Comparison of ENCODE assay signal across 9 mouse cellular contexts in the genomic region with DNA sequence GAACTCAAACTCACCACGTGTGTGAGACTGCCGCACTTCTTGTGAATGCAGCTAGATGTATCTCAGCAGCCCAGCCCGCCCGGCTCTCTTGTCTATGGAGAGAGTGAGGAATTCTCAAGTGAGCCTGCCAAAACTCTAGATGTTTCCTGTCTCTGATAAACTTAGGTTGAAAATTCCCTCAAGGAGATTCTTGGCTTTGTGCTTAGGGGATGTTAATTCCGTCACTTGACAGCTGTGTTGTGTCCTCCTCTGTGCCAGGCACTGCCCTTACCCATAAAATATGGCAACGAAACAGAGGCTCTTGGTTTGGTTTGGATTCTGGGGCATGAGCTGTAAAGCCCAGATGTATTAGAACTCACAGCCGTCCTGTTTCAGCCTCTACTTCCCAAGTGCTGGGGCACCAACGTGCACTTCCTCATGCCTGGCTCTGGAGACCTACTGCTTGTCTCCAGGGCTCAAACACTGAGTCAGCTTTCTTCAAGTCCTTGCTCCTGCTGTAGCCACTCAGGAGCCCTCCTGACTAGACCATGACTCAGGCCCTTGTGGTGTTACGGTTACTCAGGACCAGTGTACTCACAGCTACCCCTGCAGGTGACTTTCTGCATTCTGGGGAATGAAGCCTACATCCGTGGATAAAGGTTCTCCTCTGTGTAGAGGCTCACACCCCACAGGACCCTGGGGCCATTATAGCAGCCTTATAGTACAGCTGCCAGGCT. TPM values are rescaled to one million over a fixed set of nuclear protein-coding genes. Genes with fewer than 3 reads are reported as not detected.
A peak's percentile ranks its signal among the peaks of the same experiment; 100 is the strongest.
DNase-seq lines count a peak whose midpoint lies in the region; ATAC-seq and TF ChIP-seq lines count a peak whose summit lies in the region.
"Had no signal": no experiment of that assay in that cellular context is flagged by ENCODE, and none has a peak within 500 bp of the region (broad histone marks: within the 10 kb centered on the region; RNA-seq: fewer than 3 reads in every experiment).

No protein-coding gene starts in this region.

- 83% methylated on average over 10 of the region's 10 CpGs for WGBS in hindbrain, postnatal 0 days
- WGBS in hindbrain, embryonic 10.5 days, result 83% methylated on average over 10 of the region's 10 CpGs
- 44% methylated on average over 10 of the region's 10 CpGs for WGBS in lung, embryonic 16.5 days
- WGBS in hindbrain, embryonic 16.5 days, result 79% methylated on average over 10 of the region's 10 CpGs

- H3K9ac ChIP-seq in hindbrain, postnatal 0 days (replicated peaks; ENCODE audit: low read length), result no peak overlapping the region
- H3K9ac ChIP-seq in lung, embryonic 16.5 days (ENCODE audit: low read length), result no peak overlapping the region
- H3K9ac ChIP-seq in hindbrain, embryonic 16.5 days (ENCODE audit: low read depth, low read length), result no peak overlapping the region
- H3K9ac ChIP-seq: limb, embryonic 13.5 days had no signal

- H3K27me3 ChIP-seq in hindbrain, postnatal 0 days (ENCODE audit: insufficient read depth, low read length), result no peaks in the 10 kb centered on the region
- H3K27me3 ChIP-seq in hindbrain, embryonic 10.5 days (ENCODE audit: insufficient read depth, poor library complexity, severe bottlenecking), result no peaks in the 10 kb centered on the region
- H3K27me3 ChIP-seq in G1E (ENCODE audit: insufficient read depth, low read length), result no peaks in the 10 kb centered on the region
- H3K27me3 ChIP-seq in lung, embryonic 16.5 days (ENCODE audit: control insufficient read depth, insufficient read depth, low read depth, low read length), result no peaks in the 10 kb centered on the region
- H3K27me3 ChIP-seq in hindbrain, embryonic 16.5 days (replicated peaks; ENCODE audit: control insufficient read depth, insufficient read depth, low read length), result no peaks in the 10 kb centered on the region
- H3K27me3 ChIP-seq: limb, embryonic 13.5 days had no signal

- H3K9me3 ChIP-seq in hindbrain, postnatal 0 days (ENCODE audit: low read length), result no peaks in the 10 kb centered on the region
- no peaks in the 10 kb centered on the region for H3K9me3 ChIP-seq in hindbrain, embryonic 10.5 days
- no peaks in the 10 kb centered on the region for H3K9me3 ChIP-seq in G1E (replicated peaks)
- no peaks in the 10 kb centered on the region for H3K9me3 ChIP-seq in lung, embryonic 16.5 days (ENCODE audit: control insufficient read depth, low read length)
- H3K9me3 ChIP-seq in hindbrain, embryonic 16.5 days (ENCODE audit: control insufficient read depth, low read length), result no peaks in the 10 kb centered on the region
- H3K9me3 ChIP-seq: limb, embryonic 13.5 days had no signal

- H3K4me3 ChIP-seq in hindbrain, postnatal 0 days (ENCODE audit: low read length), result no peak overlapping the region
- no peak overlapping the region for H3K4me3 ChIP-seq in hindbrain, embryonic 10.5 days
- no peak overlapping the region for H3K4me3 ChIP-seq in G1E (ENCODE audit: low read depth, low read length)
- no peak overlapping the region for H3K4me3 ChIP-seq in lung, embryonic 16.5 days (ENCODE audit: low read length)
- no peak overlapping the region for H3K4me3 ChIP-seq in hindbrain, embryonic 16.5 days (ENCODE audit: low read length)
- H3K4me3 ChIP-seq: limb, embryonic 13.5 days had no signal

- peaks cover 12% of the 10 kb centered on the region; the same call in 1 of the 2 replicates for H3K36me3 ChIP-seq in hindbrain, postnatal 0 days (ENCODE audit: insufficient read depth, low read length)
- peaks cover 11% of the 10 kb centered on the region for H3K36me3 ChIP-seq in hindbrain, embryonic 10.5 days
- H3K36me3 ChIP-seq in G1E (replicated peaks), result peaks cover 84% of the 10 kb centered on the region
- no peaks in the 10 kb centered on the region; the same call in 1 of the 2 replicates for H3K36me3 ChIP-seq in lung, embryonic 16.5 days (ENCODE audit: control insufficient read depth, insufficient read depth, low read length)
- peaks cover 16% of the 10 kb centered on the region for H3K36me3 ChIP-seq in hindbrain, embryonic 16.5 days (ENCODE audit: control insufficient read depth, insufficient read depth, low read length)

- TF ChIP-seq CTCF in hindbrain, postnatal 0 days (IDR thresholded peaks at IDR 0.05; ENCODE audit: low read depth), result peak; percentile 50
- peak; percentile 36; the same call in 1 of the 2 replicates for TF ChIP-seq CTCF in G1E (IDR thresholded peaks at IDR 0.05; ENCODE audit: low read depth, low read length)

- H3K4me2 ChIP-seq in hindbrain, postnatal 0 days (ENCODE audit: low read depth, low read length), result no peak overlapping the region
- no peak overlapping the region for H3K4me2 ChIP-seq in lung, embryonic 16.5 days (ENCODE audit: low read depth, low read length)
- H3K4me2 ChIP-seq in hindbrain, embryonic 16.5 days (ENCODE audit: low read length), result no peak overlapping the region
- H3K4me2 ChIP-seq: limb, embryonic 13.5 days had no signal

- H3K4me1 ChIP-seq in hindbrain, postnatal 0 days (ENCODE audit: insufficient read depth, low read length), result no peaks in the 10 kb centered on the region; the same call in 1 of the 2 replicates
- H3K4me1 ChIP-seq in hindbrain, embryonic 10.5 days (replicated peaks), result peaks cover 9% of the 10 kb centered on the region
- peaks cover 85% of the 10 kb centered on the region for H3K4me1 ChIP-seq in G1E (ENCODE audit: insufficient read depth, low read depth, low read length)
- H3K4me1 ChIP-seq in lung, embryonic 16.5 days (replicated peaks; ENCODE audit: control insufficient read depth, insufficient read depth, low read length), result peaks cover 2% of the 10 kb centered on the region; the same call in 1 of the 2 replicates
- peaks cover 4% of the 10 kb centered on the region for H3K4me1 ChIP-seq in hindbrain, embryonic 16.5 days (ENCODE audit: control insufficient read depth, insufficient read depth, low read depth, low read length)

- H3K27ac ChIP-seq in hindbrain, postnatal 0 days, result no peak overlapping the region
- no peak overlapping the region for H3K27ac ChIP-seq in hindbrain, embryonic 10.5 days
- no peak overlapping the region for H3K27ac ChIP-seq in lung, embryonic 16.5 days (ENCODE audit: low read length)
- no peak overlapping the region for H3K27ac ChIP-seq in hindbrain, embryonic 16.5 days (ENCODE audit: low read depth, low read length)
- H3K27ac ChIP-seq: limb, embryonic 13.5 days had no signal

- DNase-seq in hindbrain, postnatal 0 days (ENCODE audit: low spot score), result no peak
- DNase-seq in hindbrain, embryonic 10.5 days (ENCODE audit: low spot score), result no peak
- peak; percentile 74 for DNase-seq in G1E (ENCODE audit: low spot score)
- peak; percentile 67 for DNase-seq in heart, adult 8-10 months (ENCODE audit: low spot score)
- DNase-seq in urinary bladder, adult 18-20 months (ENCODE audit: low spot score in 2 of 2), result no peak
- DNase-seq in frontal cortex, postnatal 36 days (ENCODE audit: low spot score in 2 of 2), result no peak

- 0 out of 2 replicates have a peak, but pooled peaks have one; percentile 21 for ATAC-seq in hindbrain, postnatal 0 days
- peak; percentile 87 for ATAC-seq in G1E (ENCODE audit: extremely low read depth, insufficient number of reproducible peaks, low FRiP score, poor library complexity, severe bottlenecking)
- peak; percentile 55 for ATAC-seq in lung, embryonic 16.5 days (ENCODE audit: low read depth)
- ATAC-seq in hindbrain, embryonic 16.5 days, result no peak

RNA-seq across cellular contexts. Expression of a gene that starts 15.1 kb away (rescaled TPM):
- total RNA-seq in hindbrain, postnatal 0 days (2014; rRNA removed), result 4.4 and 5.6 TPM in 2 replicates
- 6.4 and 7.2 TPM in 2 replicates for polyA plus RNA-seq in hindbrain, postnatal 0 days (2015; fragmentation: Nextera tagmentation; extraction: Ambion mirVana)
- 4.1 and 5.5 TPM in 2 replicates for polyA plus RNA-seq in hindbrain, embryonic 10.5 days (2016; fragmentation: Nextera tagmentation; extraction: Ambion mirVana)
- total RNA-seq in G1E (2014; fragmentation: Nextera tagmentation), result not detected in 2 replicates
- total RNA-seq in G1E (2017), result 0.05 and 0.12 TPM in 2 replicates
- not detected in 2 replicates for polyA plus RNA-seq in G1E (2012)
- 1 to 10 TPM in 2 of 4 experiments, under 1 TPM in 2; 0.22 to 1.8 (median 1.2) TPM for total RNA-seq in heart, adult 8-10 months (2022)
- polyA plus RNA-seq in lung, embryonic 16.5 days (2015; fragmentation: Nextera tagmentation; extraction: Ambion mirVana), result 33.6 and 38.3 TPM in 2 replicates
- polyA plus RNA-seq in hindbrain, embryonic 16.5 days (2015; fragmentation: Nextera tagmentation; extraction: Ambion mirVana), result 8.1 and 12.7 TPM in 2 replicates

RNA-seq across cellular contexts. Expression of a gene that starts 25.8 kb away (rescaled TPM):
- not detected in 2 replicates for total RNA-seq in hindbrain, postnatal 0 days (2014; rRNA removed)
- polyA plus RNA-seq in hindbrain, postnatal 0 days (2015; fragmentation: Nextera tagmentation; extraction: Ambion mirVana), result 0.25 and 0.26 TPM in 2 replicates
- not detected in 2 replicates for polyA plus RNA-seq in hindbrain, embryonic 10.5 days (2016; fragmentation: Nextera tagmentation; extraction: Ambion mirVana)
- total RNA-seq in G1E (2014; fragmentation: Nextera tagmentation) (not detected in 2 replicates), G1E (2017) (not detected in 2 replicates)
- not detected in 2 replicates for polyA plus RNA-seq in G1E (2012)
- total RNA-seq in heart, adult 8-10 months (2022), result under 1 TPM in 3 of 4 experiments, not detected in 1; 0.20 to 0.69 (median 0.38) TPM
- polyA plus RNA-seq in lung, embryonic 16.5 days (2015; fragmentation: Nextera tagmentation; extraction: Ambion mirVana), result not detected in 2 replicates
- 0.26 TPM in 1 of 2 replicates, not detected in the other for polyA plus RNA-seq in hindbrain, embryonic 16.5 days (2015; fragmentation: Nextera tagmentation; extraction: Ambion mirVana)
- polyA plus RNA-seq: limb, embryonic 13.5 days had no signal

RNA-seq across cellular contexts. Expression of a gene that starts 25.8 kb away (rescaled TPM):
- 203 and 212 TPM in 2 replicates for total RNA-seq in hindbrain, postnatal 0 days (2014; rRNA removed)
- polyA plus RNA-seq in hindbrain, postnatal 0 days (2015; fragmentation: Nextera tagmentation; extraction: Ambion mirVana), result 227 and 234 TPM in 2 replicates
- 21.0 and 43.7 TPM in 2 replicates for polyA plus RNA-seq in hindbrain, embryonic 10.5 days (2016; fragmentation: Nextera tagmentation; extraction: Ambion mirVana)
- total RNA-seq in G1E (2014; fragmentation: Nextera tagmentation) (350 and 399 TPM in 2 replicates), G1E (2017) (977 and 998 TPM in 2 replicates)
- polyA plus RNA-seq in G1E (2012), result 153 and 174 TPM in 2 replicates
- total RNA-seq in heart, adult 8-10 months (2022), result 100 to 1,000 TPM; 135 to 164 (median 149) TPM
- polyA plus RNA-seq in lung, embryonic 16.5 days (2015; fragmentation: Nextera tagmentation; extraction: Ambion mirVana), result 56.7 and 60.4 TPM in 2 replicates
- 153 and 168 TPM in 2 replicates for polyA plus RNA-seq in hindbrain, embryonic 16.5 days (2015; fragmentation: Nextera tagmentation; extraction: Ambion mirVana)

Comparison
In these comparisons a context has a peak if more than half of its experiments do, and no peak if none do; other contexts are left out.
1. DNase-seq: peak in G1E (single experiment) and heart, adult 8-10 months (single experiment); none in hindbrain, postnatal 0 days (single experiment), hindbrain, embryonic 10.5 days (single experiment), urinary bladder, adult 18-20 months (0 of 2) and frontal cortex, postnatal 36 days (0 of 2).